Mouse (Mus musculus) midbrain, embryonic 15.5 days (tissue): ENCODE data around the gene Ccl27a. TPM values are rescaled to one million over a fixed set of nuclear protein-coding genes. Genes with fewer than 3 reads are reported as not detected.
"Not testable (repeated sequence)": the region's sequence is repeated elsewhere in the genome, so short reads cannot be mapped to it uniquely, and the experiment has no call there.

ENCODE experiments used
- ATAC-seq: fragments of 200-750 bp; cut with Nextera tagmentation; replicated peaks from 2 replicates; pipeline ENCODE4 v1.8.0; 2017; ENCODE audit warnings: moderate TSS enrichment
- H3K27ac ChIP-seq: fragments of 300-500 bp; sonication (generic); 2 replicates; pipeline ENCODE4 v1.5.1; 2015; ENCODE audit warnings: mild to moderate bottlenecking, inconsistent platforms
- H3K27me3 ChIP-seq: fragments of 300-500 bp; sonication (generic); replicated peaks from 2 replicates; pipeline ENCODE4 v1.6.1; 2015; ENCODE audit warnings: inconsistent platforms
- H3K36me3 ChIP-seq: fragments of 300-500 bp; sonication (generic); replicated peaks from 2 replicates; pipeline ENCODE4 v1.6.1; 2015; ENCODE audit warnings: inconsistent platforms
- H3K4me1 ChIP-seq: fragments of 300-500 bp; sonication (generic); 2 replicates; pipeline ENCODE4 v1.6.1; 2015; ENCODE audit warnings: inconsistent platforms
- H3K4me2 ChIP-seq: fragments of 300-500 bp; sonication (generic); 2 replicates; pipeline ENCODE4 v1.6.1; 2015; ENCODE audit warnings: inconsistent platforms, mild to moderate bottlenecking, moderate library complexity
- H3K4me3 ChIP-seq: fragments of 300-500 bp; sonication (generic); 2 replicates; pipeline ENCODE4 v1.5.1; 2015; ENCODE audit warnings: mild to moderate bottlenecking, inconsistent platforms
- H3K9ac ChIP-seq: fragments of 300-500 bp; sonication (generic); 2 replicates; pipeline ENCODE4 v1.6.1; 2015; ENCODE audit warnings: mild to moderate bottlenecking, inconsistent platforms
- H3K9me3 ChIP-seq: fragments of 300-500 bp; sonication (generic); 2 replicates; pipeline ENCODE4 v1.6.1; 2016; ENCODE audit warnings: inconsistent platforms
- WGBS: fragments of 180-500 bp; shearing (Covaris S2); methylation state at CpG from one replicate; pipeline ENCODE4 v1.1.7; 2015; ENCODE audit warnings: mixed read lengths; 5-methylcytosine and 5-hydroxymethylcytosine counted together
- polyA plus RNA-seq: library from polyadenylated mRNA; unstranded; fragments of >200 nt; fragmentation: Nextera tagmentation; extraction: Ambion mirVana; gene quantifications from 2 replicates; pipeline ENCODE4 v1.2.1, GENCODE M21; 2015

Ccl27a gene
- 278 and 302 TPM in 2 replicates for polyA plus RNA-seq

DNA sequence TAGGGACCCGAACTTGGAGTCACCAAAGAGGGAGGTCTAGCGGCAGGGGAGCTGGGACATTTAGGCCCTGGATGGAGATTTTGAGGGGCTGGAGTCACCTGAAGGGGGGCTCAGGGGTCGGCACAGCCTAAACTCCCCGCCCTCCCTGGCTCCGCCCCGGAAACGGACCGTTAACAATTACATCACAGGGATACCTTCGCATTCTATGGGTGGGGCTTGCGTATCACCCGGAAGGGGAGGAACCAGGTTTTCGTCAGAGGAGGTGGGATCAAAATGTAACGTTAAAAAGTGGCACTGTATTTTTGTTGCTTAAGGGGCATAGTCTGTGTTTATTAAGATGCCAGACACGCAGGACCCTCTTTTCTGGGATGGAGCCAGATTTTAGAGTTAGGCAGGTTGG, at the start of gene Ccl27a:
Gene Ccl27a (minus strand): TSS at position 246 of the 400 bp plus-strand sequence.
- Histone ChIP-seq H3K4me2 (peak within 1 kb of the TSS; percentile 56), H3K27ac (peak within 1 kb of the TSS; percentile 71), H3K4me3 (peak within 1 kb of the TSS; percentile 50), H3K9ac (peak within 1 kb of the TSS; percentile 38; the same call in 1 of the 2 replicates)
- H3K9me3 ChIP-seq, H3K27me3 ChIP-seq, H3K4me1 ChIP-seq, H3K36me3 ChIP-seq, ATAC-seq: not testable (repeated sequence)
- WGBS: under 1% methylated on average over 12 of the region's 14 CpGs

DNA sequence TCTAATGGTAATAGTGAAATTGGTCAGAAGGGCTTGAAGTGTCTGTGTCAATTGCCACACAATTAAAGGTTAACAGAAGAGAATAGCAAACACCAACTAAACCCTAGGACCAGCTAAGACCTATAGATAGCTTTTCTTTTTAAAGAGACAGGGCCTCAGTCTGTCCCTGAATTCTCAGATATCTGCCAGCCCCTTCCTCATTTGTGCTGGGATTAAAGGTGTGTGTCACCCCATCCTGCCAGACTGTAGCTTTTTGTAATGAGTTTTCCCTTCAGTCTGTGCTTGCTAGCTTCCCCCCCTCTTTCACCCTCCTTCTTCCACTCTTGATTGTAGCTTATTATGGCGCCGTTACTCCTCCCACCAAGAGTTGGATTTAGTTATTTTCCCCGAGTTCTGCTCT, 9.2 kb upstream of the Ccl27a start:
- H3K4me2 ChIP-seq, ATAC-seq, H3K9me3 ChIP-seq, H3K36me3 ChIP-seq, H3K4me3 ChIP-seq, H3K27ac ChIP-seq, H3K27me3 ChIP-seq, H3K9ac ChIP-seq, H3K4me1 ChIP-seq: not testable (repeated sequence)
- 15% methylated on average over 3 of the region's 3 CpGs for WGBS

DNA sequence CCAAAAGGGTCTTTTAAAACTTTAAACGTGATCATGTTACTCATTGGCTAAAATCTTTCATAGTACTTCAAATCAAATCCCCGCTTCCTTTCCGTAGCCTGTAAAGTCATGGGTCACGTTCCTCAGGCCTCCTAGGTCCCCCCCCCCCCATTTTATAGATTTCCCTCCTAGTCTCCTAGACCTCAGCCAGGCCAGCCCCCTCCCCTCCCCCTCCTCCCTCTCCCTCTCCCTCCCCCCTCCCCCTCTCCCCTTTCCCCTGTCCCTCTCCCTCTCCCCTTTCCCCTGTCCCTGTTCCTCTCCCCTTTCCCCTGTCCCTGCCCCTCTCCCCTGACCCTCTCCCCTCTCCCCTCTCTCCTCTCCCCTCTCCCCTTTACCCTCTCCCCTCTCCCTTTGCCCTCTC, 8.7 kb upstream of the Ccl27a start:
- WGBS: 25% methylated on average over 4 of the region's 4 CpGs
- not testable (repeated sequence) for H3K4me3 ChIP-seq, H3K4me1 ChIP-seq, H3K4me2 ChIP-seq, H3K9me3 ChIP-seq, H3K9ac ChIP-seq, H3K36me3 ChIP-seq, ATAC-seq, H3K27ac ChIP-seq, H3K27me3 ChIP-seq

DNA sequence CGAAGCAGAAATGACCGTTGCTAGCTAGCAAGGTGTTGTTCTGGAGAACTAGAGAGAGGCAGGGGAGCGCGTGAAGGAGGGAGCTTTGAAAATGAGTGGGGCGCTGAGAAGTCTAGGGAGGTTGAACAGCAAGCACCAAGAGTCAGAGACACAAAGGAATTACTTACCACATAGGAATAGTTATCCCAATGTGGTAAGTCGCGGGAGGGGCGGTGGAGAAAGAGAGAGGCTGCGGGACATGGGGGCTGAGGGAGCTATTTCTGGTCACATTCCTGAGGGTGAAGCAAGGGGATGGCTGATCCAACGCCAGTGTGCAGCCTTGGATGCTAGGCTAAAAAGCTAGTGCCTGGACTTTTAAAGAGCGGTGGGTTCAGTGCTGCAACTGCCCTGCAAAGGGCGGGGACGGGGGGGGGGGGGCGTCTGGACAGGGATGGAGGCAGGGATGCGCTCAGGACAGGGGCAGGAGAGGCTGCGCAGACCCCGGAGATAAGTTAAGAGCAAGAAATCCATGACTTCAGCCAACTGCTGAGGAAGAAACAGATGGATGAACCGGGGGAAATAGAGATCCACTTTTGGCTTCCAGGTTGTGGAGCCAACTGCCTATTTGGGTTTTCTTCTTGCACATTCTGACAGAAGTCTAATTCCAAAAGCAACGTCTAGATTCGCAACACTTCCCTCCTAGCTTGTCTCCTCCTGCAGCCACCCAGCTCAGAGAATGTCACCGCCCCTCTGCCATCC, 7.9 kb upstream of the Ccl27a start:
- not testable (repeated sequence) for H3K36me3 ChIP-seq, ATAC-seq, H3K4me2 ChIP-seq, H3K4me1 ChIP-seq, H3K9ac ChIP-seq, H3K4me3 ChIP-seq, H3K27me3 ChIP-seq, H3K27ac ChIP-seq, H3K9me3 ChIP-seq
- WGBS: 15% methylated on average over 17 of the region's 21 CpGs

DNA sequence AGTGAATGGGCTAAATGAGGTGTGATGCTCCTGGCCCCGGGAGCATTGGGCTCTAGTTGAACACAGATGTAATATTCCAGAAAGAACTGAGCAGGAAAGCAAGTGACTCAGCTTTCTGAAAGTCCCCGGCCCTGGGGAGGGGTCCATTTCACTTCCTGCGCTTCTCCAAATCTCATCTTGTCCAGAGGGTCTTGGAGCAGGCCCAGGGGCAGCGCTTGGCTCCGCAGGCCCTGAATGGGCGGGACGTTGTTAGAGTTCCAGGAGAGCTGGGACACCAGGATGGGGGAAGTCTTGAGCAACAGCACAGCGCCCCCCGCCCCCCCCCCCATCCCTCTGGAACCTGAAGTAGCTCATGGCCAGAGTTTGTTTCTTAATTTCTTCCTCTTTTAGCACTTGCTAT, 7.2 kb upstream of the Ccl27a start:
- 33% methylated on average over 4 of the region's 9 CpGs for WGBS

DNA sequence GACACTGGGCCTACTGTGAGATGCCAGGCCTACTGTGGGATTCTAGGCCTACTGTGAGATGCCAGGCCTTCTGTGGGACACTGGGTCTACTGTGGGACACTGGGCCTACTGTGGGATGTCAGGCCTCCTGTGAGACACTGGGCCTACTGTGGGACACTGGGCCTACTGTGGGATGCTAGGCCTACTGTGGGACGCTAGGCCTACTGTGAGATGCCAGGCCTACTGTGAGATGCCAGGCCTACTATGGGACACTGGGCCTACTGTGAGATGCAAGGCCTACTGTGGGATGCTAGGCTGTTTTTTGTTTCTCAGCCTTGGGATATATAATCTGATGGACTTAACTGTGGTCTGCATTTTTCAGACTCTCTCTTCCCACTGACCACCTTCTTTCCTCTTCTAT, 1.8 kb upstream of the Ccl27a start:
- H3K36me3 ChIP-seq, H3K4me2 ChIP-seq, H3K27ac ChIP-seq, ATAC-seq, H3K27me3 ChIP-seq, H3K9me3 ChIP-seq, H3K4me1 ChIP-seq, H3K9ac ChIP-seq, H3K4me3 ChIP-seq: not testable (repeated sequence)
- 78% methylated on average over 1 of the region's 1 CpGs for WGBS

More for the DNA sequence above, 7.2 kb upstream of the Ccl27a start:
- not testable (repeated sequence) for H3K27ac ChIP-seq, H3K4me3 ChIP-seq, H3K4me1 ChIP-seq, H3K9me3 ChIP-seq, ATAC-seq, H3K4me2 ChIP-seq, H3K9ac ChIP-seq, H3K27me3 ChIP-seq, H3K36me3 ChIP-seq

DNA sequence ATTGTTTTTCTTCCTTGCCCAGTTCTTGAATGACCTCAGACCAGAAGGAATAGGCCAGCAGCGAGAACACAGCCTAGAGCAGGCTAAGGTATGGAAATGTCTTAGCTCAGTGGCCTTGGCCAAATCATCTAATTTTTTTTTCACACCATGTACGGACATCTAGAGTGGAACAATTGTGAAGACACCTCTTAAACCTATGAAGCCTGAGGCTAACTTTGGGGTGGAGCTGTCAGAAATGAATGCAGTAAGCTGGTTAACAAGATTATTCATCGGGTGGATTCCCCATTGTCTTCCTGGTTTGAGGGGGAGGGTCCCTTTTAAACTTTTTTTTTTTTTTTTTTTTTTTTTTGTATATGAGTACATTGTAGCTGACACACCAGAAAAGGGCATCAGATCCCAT, 459 bp upstream of the Ccl27a start:
- 55% methylated on average over 3 of the region's 3 CpGs for WGBS
- ATAC-seq, H3K9me3 ChIP-seq, H3K36me3 ChIP-seq, H3K27me3 ChIP-seq, H3K4me1 ChIP-seq: not testable (repeated sequence)
- H3K27ac ChIP-seq: peak overlapping the region; percentile 71
- H3K4me2 ChIP-seq: peak overlapping the region; percentile 56
- H3K9ac ChIP-seq: peak overlapping the region; percentile 38; the same call in 1 of the 2 replicates
- peak overlapping the region; percentile 50 for H3K4me3 ChIP-seq

DNA sequence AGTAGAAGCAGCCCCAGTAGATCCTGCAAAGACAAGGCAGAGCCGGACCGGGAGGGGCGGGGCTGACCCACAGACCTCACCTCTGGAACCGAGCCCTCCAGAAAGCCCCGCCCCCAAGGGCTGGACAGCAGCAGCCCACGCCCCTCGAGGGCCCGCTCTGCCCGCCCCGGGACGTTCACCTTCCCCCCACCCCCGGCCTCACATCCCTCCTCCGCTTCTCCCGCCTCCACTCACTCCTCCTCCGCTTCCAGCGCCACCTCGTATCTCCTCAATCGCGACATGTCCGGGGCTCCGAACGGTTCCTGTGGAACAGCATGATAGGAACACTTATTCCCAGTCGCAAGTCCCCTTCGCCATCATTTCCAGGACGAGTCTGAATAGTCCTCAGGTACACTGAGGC, 545 bp downstream of the Ccl27a start:
- H3K4me1 ChIP-seq, ATAC-seq, H3K36me3 ChIP-seq, H3K27me3 ChIP-seq, H3K9me3 ChIP-seq: not testable (repeated sequence)
- Histone ChIP-seq H3K9ac (peak overlapping the region; percentile 38; the same call in 1 of the 2 replicates), H3K27ac (peak overlapping the region; percentile 60; the same call in 1 of the 2 replicates), H3K4me2 (peak overlapping the region; percentile 56), H3K4me3 (peak overlapping the region; percentile 50)
- WGBS: 0% methylated on average over 24 of the region's 25 CpGs

DNA sequence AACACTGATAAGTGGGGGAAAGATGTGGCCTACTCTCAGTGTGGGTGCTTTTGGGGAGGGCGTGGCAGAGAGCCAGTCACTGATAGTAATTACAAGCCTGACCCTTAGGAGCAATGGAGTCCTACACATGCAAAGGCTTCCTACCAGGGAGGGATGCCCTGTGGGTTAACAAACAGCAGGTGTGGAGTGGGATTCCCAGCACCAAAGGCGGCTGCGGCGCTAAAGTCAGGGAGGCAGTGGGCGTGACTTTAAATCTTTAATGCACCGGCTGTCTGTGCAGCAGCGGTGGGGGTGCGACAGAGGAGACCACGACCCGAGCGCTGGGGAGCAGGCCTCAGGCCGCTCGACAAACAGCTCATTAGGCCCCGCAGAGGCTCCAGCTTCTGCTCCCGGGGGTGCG, 1.1 kb downstream of the Ccl27a start:
- ATAC-seq, H3K27me3 ChIP-seq, H3K27ac ChIP-seq, H3K36me3 ChIP-seq, H3K9ac ChIP-seq, H3K4me1 ChIP-seq, H3K9me3 ChIP-seq: not testable (repeated sequence)
- 6% methylated on average over 7 of the region's 16 CpGs for WGBS
- Histone ChIP-seq H3K4me2 (peak overlapping the region; percentile 48), H3K4me3 (peak overlapping the region; percentile 37)

DNA sequence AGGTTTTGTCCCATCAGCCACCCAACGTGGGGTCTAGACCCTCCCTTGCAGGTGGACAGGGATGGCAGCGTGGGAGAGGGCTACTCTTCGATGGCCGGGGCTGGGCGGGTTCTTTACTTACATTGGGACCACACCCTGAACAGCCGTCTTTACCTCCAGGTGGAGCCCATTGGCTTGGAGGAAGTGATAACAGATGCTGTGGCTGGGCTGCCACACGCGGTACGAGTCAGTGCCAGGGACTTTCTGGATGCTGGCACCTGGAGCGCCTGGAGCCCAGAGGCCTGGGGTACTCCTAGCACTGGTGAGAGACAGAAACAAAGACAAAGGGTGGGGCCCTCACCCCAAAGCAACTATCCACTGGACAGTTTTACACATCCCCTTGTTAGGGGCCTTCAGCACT, 6.7 kb downstream of the Ccl27a start:
- not testable (repeated sequence) for H3K36me3 ChIP-seq, H3K9ac ChIP-seq, H3K4me1 ChIP-seq, ATAC-seq, H3K27ac ChIP-seq, H3K4me2 ChIP-seq, H3K27me3 ChIP-seq, H3K9me3 ChIP-seq, H3K4me3 ChIP-seq
- WGBS: 87% methylated on average over 10 of the region's 10 CpGs

DNA sequence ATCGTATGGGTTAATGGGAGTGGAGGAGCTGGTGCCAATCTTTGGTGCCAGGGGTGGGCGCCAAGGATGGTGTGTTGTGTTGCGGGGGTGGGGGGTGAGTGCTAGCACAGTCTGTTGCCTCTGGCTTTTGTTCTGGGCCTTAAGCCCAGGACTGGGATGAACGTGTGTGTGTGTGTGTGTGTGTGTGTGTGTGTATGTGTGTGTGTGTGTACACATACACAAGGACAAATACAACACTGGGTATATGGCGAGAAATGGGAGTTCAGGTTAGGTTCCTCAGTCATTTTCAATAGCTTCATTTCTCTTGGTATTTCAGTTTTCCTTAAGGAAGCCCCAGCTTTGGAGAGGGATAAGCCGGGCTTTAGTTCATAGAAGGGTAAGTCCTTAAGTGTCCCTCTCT, 10.9 kb downstream of the Ccl27a start:
- H3K9me3 ChIP-seq, ATAC-seq, H3K4me3 ChIP-seq, H3K27ac ChIP-seq, H3K4me2 ChIP-seq, H3K36me3 ChIP-seq, H3K27me3 ChIP-seq, H3K9ac ChIP-seq: not testable (repeated sequence)
- WGBS: 82% methylated on average over 5 of the region's 6 CpGs
- H3K4me1 ChIP-seq: peaks cover 25% of the 10 kb centered on the region

DNA sequence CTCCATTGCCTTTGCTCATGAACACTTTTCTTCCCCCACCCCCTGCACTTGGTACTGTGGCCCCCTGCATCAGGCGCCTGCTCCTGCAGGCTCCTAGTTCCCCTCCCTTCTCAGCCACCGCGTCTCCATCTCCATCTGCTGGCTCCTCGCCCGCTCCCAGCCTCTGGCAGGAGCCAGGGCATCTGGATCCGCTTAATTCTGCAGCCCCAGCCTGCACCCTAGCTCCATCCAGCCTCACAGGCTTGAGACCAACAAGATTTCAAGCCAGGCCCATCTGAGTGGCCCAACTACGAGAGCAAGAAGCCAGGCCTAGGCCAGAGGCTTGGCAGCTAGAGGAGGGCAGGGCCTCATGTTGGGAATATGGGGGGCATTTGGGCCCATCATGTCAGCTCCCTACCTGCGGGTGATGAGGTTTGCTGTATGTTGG, 11.3 kb downstream of the Ccl27a start:
- H3K27ac ChIP-seq: peak overlapping the region; percentile 30; the same call in 1 of the 2 replicates
- not testable (repeated sequence) for H3K4me2 ChIP-seq, H3K9ac ChIP-seq, ATAC-seq, H3K9me3 ChIP-seq, H3K36me3 ChIP-seq, H3K27me3 ChIP-seq, H3K4me3 ChIP-seq
- 39% methylated on average over 8 of the region's 8 CpGs for WGBS
- H3K4me1 ChIP-seq: peaks cover 25% of the 10 kb centered on the region

DNA sequence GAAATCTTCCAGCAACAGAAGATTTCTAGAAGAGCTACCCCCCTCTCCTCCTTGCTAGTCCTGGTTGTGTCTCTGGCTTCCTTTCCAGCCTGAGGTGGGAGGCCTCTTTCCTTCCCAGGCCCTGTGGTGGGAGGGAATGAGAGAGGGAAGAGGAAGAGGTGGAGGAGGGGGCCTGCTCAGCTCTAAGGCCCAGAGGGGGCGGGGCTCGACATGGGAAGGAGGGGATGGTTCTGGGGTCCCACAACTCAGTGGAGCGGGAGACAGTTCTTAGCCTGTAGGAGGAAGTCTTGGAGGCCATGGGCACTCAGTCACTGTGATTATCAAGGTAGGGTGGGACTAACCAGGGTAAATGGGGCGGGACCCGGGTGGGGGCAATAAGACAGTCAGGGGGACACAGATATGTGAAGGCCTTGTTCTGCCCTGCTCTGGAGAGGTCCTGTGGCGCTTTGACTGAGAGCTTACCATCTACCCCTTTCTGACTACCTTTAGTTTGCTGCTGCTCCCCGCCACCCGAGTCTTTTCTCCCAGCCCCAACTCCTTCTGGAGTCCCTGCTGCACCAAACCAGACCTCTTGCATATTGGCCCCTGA, 11.9 kb downstream of the Ccl27a start:
- 38% methylated on average over 8 of the region's 8 CpGs for WGBS
- no peaks in the 10 kb centered on the region for H3K36me3 ChIP-seq
- no peaks in the 10 kb centered on the region for H3K9me3 ChIP-seq
- H3K27ac ChIP-seq: peak overlapping the region; percentile 30; the same call in 1 of the 2 replicates
- H3K9ac ChIP-seq: no peak overlapping the region; the same call in 1 of the 2 replicates
- no peak overlapping the region for H3K4me3 ChIP-seq
- peaks cover 25% of the 10 kb centered on the region for H3K4me1 ChIP-seq
- no peak overlapping the region for H3K4me2 ChIP-seq
- H3K27me3 ChIP-seq: no peaks in the 10 kb centered on the region
- peak; percentile 35; the same call in 1 of the 2 replicates for ATAC-seq
